Mouse (Mus musculus) ES-Bruce4 (cell line): ENCODE results near the gene Tekt3.

Experiments used
- CTCF ChIP-seq: IDR thresholded peaks from one replicate; pipeline ENCODE4 v1.8.1; 2011; ENCODE audit warnings: low read depth, low read length
- POLR2A ChIP-seq: IDR thresholded peaks from one replicate; pipeline ENCODE4 v1.8.1; 2011; ENCODE audit warnings: low read length; ENCODE audit not compliant: insufficient read depth

DNA sequence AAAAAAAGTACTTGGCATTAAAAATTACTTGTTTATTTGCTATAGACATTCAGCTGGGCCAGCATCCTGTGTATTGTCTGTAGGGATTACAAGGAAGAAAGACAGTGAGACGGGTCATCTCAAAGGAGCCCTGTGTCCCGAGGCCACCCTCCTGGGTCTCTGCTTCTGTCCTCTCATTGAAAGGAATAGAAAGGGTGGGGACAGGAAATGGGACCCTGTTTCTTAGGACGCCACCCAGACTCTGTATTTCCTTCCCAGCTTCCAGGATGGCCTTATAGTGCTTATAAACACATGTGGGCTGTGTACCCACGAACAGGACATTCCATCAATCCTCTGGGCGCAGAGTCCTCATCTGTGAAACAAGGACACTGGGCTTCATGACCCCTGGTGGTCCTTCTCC is 30.8 kb downstream of the Tekt3 start:
- no peak for TF ChIP-seq CTCF
- no peak for TF ChIP-seq POLR2A
